Mouse (Mus musculus): ENCODE results near the gene Vmn2r93. TPM values are rescaled to one million over a fixed set of nuclear protein-coding genes. Genes with fewer than 3 reads are reported as not detected.

Vmn2r93 gene
- total RNA-seq (2021): not detected

DNA sequence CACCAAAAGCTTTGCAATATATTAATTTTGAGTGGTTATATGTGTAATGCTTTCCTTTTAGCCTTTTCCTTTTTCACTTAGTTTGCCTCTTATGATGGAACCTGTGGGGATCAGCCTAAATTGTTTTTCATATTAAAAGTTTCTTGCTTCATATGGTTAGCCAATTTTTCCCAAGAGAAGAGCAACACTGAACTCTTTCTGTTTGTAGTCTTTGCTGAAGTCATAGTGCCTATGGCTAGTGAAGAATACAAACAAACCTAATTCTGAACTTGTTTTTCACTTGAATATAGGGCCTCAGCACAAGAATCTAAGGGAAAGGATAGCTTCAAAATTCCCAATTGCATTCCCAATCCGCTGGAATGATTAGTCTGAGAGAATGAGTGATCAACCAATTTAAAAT lies at the start of gene Vmn2r93:
Gene Vmn2r93, plus strand, starts transcription at position 301 of the 400 bp plus-strand sequence.
- intact Hi-C loops (cut with DNase I): no loop called here
- no peak for DNase-seq (ENCODE audit: low spot score in 2 of 2)

DNA sequence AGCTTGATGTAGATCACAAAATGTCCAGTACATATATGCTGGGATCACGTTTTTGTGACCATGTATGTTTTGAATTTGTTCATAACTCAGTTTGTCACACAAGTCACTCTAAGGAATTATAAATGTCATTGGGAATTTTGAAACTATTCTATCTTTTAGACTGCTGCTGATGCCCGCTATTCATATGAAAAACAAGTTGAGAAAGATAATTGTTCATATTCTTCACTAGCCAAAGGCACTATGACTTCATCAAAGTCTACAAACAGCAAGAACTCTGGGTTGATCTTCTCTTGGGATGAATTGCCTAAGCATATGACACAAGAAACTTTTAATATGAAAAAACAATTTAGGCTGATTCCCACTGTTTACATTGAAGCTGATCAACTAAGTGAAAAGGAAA lies 20.2 kb upstream of the Vmn2r93 start, which contains the start of gene Vmn2r94:
Gene Vmn2r94, minus strand, starts transcription at position 101 of the 400 bp plus-strand sequence.
- no peak for DNase-seq (ENCODE audit: low spot score in 2 of 2)
- intact Hi-C loops (cut with DNase I): no loop called here

DNA sequence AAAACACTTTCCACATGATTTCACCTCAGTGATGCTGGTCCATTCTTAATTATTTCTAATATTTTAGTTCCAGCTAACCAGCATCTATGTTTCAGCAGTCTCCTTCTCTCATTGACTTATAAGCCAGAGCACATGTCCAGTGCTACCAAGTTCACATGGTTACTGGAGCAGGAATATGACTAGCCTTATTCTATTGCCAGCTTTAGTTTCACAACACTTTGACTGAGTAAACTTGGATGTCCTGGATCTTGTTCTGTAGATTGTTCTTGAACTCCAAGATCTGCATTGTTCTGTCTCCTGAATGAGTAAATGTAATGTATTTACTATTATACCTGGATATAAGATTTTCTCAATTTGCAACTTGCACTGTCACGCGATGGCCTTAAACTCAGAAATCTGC lies 25.1 kb downstream of the Vmn2r93 start:
- intact Hi-C loops (cut with DNase I): no loop called here
- DNase-seq (ENCODE audit: low spot score in 2 of 2): no peak

DNA sequence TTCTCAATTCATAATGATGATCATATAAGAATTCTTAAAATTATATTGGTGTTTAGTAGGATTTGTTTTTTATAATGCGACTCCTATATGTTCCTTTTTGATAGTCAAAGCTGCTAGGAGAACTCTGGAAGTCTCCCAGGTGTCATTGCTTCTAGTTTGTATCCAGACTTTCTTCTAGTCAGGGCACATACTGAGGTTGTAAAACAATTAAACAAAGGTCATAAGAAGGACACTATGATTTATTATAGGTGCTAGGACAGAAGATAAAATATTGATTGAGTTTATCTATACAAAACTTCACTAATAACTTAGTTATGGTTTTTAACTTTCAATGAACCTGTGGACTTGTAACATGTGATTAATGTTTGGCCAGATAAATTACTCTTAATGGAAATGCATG lies 62.1 kb downstream of the Vmn2r93 start:
- DNase-seq (ENCODE audit: low spot score in 2 of 2): no peak
- intact Hi-C loops (cut with DNase I): no loop called here

DNA sequence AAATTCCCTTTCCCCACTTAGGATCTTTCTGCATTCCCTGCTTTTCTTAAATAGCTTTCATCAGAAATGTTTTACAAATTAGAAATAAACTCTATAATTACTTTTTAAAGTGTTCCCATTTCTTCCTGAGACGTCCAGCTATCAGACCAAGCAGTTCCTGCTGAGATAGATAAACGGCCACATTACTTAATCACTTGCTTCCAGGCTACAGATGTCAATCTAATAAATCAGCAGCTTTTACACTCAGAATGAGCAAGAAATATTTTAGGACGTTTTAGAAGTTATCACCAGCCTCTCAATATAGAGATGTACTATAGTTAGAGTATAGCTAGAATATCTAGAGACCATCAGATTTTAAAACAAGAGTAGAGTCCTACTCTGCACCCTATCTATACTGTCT lies 62.7 kb downstream of the Vmn2r93 start:
- intact Hi-C loops (cut with DNase I): no loop called here
- no peak for DNase-seq (ENCODE audit: low spot score in 2 of 2)

Other genes with a start within 250 kb of the Vmn2r93 start
- gene Vmn2r124, start 248.7 kb upstream of the Vmn2r93 start, total RNA-seq (2021): under 1 TPM; 0.07 to 0.11 TPM
- gene Vmn2r91, start 213.1 kb upstream of the Vmn2r93 start, total RNA-seq (2021): not detected
- not detected for gene Vmn2r92, start 146.2 kb upstream of the Vmn2r93 start, total RNA-seq (2021)
- not detected for gene Vmn2r94, start 20.3 kb upstream of the Vmn2r93 start, total RNA-seq (2021)
- gene Vmn2r95, start 126.0 kb downstream of the Vmn2r93 start, total RNA-seq (2021): under 1 TPM in 1 of 2 experiments, not detected in 1; 0.02 TPM

All from left cerebral cortex, postnatal 25 days (tissue).